Mouse (Mus musculus) ES-Bruce4 (cell line): Measurements from ENCODE around the gene Fam155a. TPM values are rescaled to one million over a fixed set of nuclear protein-coding genes. Genes with fewer than 3 reads are reported as not detected.

Source experiments
- H3K27ac ChIP-seq: 2 replicates; pipeline ENCODE4 v1.5.1; 2012; ENCODE audit warnings: low read length, inconsistent platforms; ENCODE audit not compliant: insufficient read depth
- H3K27me3 ChIP-seq: 2 replicates; pipeline ENCODE4 v1.6.1; 2012; ENCODE audit warnings: mild to moderate bottlenecking, low read length, inconsistent platforms; ENCODE audit not compliant: control insufficient read depth, poor library complexity, insufficient read depth, severe bottlenecking
- H3K36me3 ChIP-seq: 2 replicates; pipeline ENCODE4 v1.6.1; 2012; ENCODE audit warnings: inconsistent platforms, mild to moderate bottlenecking, low read length, moderate library complexity; ENCODE audit not compliant: control insufficient read depth, poor library complexity, insufficient read depth, severe bottlenecking
- H3K4me1 ChIP-seq: one replicate; pipeline ENCODE4 v1.8.1; 2011; ENCODE audit warnings: low read length; ENCODE audit not compliant: control insufficient read depth, insufficient read depth
- H3K4me3 ChIP-seq: 2 replicates; pipeline ENCODE4 v1.5.1; 2011; ENCODE audit warnings: low read depth, mild to moderate bottlenecking, low read length
- H3K9ac ChIP-seq: 2 replicates; pipeline ENCODE4 v1.6.1; 2012; ENCODE audit warnings: low read depth, mild to moderate bottlenecking, inconsistent platforms; ENCODE audit not compliant: poor library complexity, severe bottlenecking
- H3K9me3 ChIP-seq: replicated peaks from 2 replicates; pipeline ENCODE4 v1.6.1; 2012; ENCODE audit warnings: mild to moderate bottlenecking, low read length, inconsistent platforms; ENCODE audit not compliant: control insufficient read depth, poor library complexity, insufficient read depth, severe bottlenecking
- CTCF ChIP-seq: IDR thresholded peaks from one replicate; pipeline ENCODE4 v1.8.1; 2011; ENCODE audit warnings: low read depth, low read length
- EP300 ChIP-seq: IDR thresholded peaks from 2 replicates; pipeline ENCODE4 v1.6.1; 2011; ENCODE audit warnings: low read depth, low read length; ENCODE audit not compliant: insufficient read depth
- POLR2A ChIP-seq: IDR thresholded peaks from one replicate; pipeline ENCODE4 v1.8.1; 2011; ENCODE audit warnings: low read length; ENCODE audit not compliant: insufficient read depth
- polyA plus RNA-seq: library from polyadenylated mRNA; stranded (reverse); fragments of >200 nt; gene quantifications from 2 replicates; pipeline ENCODE4 v1.2.4, GENCODE M21; 2011; ENCODE audit warnings: low read depth; ENCODE audit not compliant: missing spikeins, insufficient read depth, insufficient read length

The Fam155a gene
- polyA plus RNA-seq, 1 experiment = not detected

DNA sequence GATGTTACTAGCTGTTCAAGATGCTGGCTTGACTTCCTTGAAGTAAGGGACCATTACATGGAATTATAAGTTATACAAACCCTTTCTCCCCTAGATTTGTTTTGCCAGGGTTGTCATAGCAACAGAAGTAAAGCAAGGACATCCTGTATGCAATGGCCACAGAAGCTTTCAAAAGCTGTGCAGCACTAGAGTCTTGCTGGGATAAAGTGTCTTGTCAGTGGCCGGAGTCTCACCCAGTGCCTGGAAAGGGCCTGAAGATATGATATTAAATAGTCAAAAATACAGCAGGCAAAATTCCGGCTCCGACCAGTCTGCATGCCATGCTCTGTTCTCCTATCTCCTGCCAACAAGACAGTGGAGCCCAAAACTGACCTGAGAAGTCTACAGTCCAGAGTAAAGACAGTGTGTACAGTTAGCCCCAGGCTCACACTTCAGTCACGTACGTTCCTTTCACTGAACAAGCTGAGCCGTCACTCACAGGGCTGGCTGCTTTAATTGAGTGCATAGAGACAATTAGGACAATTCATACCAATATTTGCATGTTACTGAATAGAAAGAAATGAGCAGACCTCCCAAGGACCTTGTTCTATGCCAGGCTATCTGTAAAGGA lies 467.3 kb downstream of the Fam155a start:
- no peaks in the 10 kb centered on the region for H3K4me1 ChIP-seq
- TF ChIP-seq POLR2A (no peak), EP300 (no peak), CTCF (no peak)
- no peak overlapping the region for H3K4me3 ChIP-seq
- H3K9ac ChIP-seq = no peak overlapping the region
- no peaks in the 10 kb centered on the region for H3K36me3 ChIP-seq
- H3K9me3 ChIP-seq = no peaks in the 10 kb centered on the region
- no peak overlapping the region for H3K27ac ChIP-seq
- H3K27me3 ChIP-seq = no peaks in the 10 kb centered on the region

DNA sequence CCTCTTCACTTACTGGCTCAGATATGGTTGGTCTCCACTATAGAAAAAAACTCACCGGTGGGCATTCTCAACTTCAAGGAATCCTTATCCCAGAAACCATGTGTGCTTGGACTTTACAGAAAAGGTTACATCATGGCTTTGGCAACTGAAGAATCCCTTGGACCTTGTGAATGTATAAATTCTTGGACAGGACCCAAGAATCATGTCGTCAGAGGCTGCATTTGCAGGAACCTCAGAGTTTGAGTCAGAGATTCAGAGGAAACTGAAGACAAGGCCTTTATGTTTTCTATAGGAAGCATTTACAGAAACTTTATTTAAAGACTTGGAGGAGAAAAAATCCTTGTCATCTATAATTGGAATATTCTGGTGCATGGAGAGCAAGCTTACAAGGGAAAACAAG lies 475.9 kb downstream of the Fam155a start:
- H3K27ac ChIP-seq = no peak overlapping the region
- no peaks in the 10 kb centered on the region for H3K36me3 ChIP-seq
- H3K9me3 ChIP-seq = no peaks in the 10 kb centered on the region
- no peaks in the 10 kb centered on the region for H3K27me3 ChIP-seq
- no peaks in the 10 kb centered on the region for H3K4me1 ChIP-seq
- H3K4me3 ChIP-seq = no peak overlapping the region
- H3K9ac ChIP-seq = no peak overlapping the region
- TF ChIP-seq CTCF (no peak), POLR2A (no peak), EP300 (no peak)

DNA sequence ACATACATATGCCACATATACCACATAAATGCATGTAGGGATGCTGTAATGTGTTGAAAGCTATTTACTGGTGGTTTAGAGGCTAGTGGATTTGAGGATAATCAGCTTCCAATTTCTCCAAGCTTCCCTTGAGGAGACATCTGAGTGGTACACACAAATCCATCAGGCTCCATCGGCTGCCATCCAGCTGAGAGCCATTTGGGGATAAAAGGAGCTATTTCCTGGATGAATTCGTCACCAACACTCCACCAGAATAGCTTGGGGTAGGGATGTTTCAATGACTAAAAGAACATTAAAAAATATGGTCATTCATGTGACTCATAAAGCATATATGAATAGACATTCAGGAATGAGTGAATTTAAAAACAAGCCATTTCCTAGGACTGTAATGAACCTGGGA lies 478.4 kb downstream of the Fam155a start:
- Histone ChIP-seq H3K9me3 (no peaks in the 10 kb centered on the region), H3K36me3 (no peaks in the 10 kb centered on the region), H3K4me1 (no peaks in the 10 kb centered on the region), H3K9ac (no peak overlapping the region), H3K4me3 (no peak overlapping the region), H3K27me3 (no peaks in the 10 kb centered on the region), H3K27ac (no peak overlapping the region)
- TF ChIP-seq POLR2A (no peak), EP300 (no peak)

DNA sequence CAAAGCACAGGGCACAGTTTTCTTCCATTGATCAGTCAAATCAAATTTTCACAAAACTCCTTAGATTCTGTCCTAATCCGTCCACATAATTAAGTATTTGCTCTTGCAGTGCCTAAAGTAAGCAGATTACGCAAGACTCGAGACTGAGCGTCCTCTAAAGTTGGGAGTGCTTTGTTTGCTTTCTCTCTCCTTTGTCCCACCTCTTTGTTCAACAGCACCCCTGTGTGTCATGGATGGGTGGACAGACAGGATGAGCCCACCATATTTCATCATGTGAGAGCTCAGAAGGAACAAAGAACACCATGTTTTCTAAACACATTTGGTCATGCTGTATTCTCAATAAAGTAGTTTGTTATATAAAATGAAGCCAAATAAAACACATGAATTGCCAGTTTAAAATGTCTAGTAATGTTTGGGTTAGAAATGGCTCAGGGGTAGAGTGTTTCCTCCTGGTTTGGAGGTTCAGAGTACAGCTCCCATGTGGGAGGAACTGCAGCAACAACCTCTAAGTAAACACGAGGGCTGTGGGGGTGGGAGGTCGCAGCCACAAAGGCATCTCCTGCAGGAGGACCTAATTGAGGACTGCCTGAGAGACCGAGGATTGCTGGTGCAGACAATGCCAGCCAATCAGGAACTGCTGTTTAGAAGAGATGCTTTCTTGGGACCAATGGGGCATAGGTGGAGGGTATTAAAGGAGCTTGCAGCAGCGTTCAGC lies 482.8 kb downstream of the Fam155a start:
- Histone ChIP-seq H3K36me3 (no peaks in the 10 kb centered on the region), H3K27ac (no peak overlapping the region), H3K4me3 (no peak overlapping the region), H3K9ac (no peak overlapping the region), H3K4me1 (no peaks in the 10 kb centered on the region), H3K27me3 (no peaks in the 10 kb centered on the region), H3K9me3 (no peaks in the 10 kb centered on the region)
- TF ChIP-seq POLR2A = no peak
- TF ChIP-seq CTCF = no peak
- TF ChIP-seq EP300 = no peak

DNA sequence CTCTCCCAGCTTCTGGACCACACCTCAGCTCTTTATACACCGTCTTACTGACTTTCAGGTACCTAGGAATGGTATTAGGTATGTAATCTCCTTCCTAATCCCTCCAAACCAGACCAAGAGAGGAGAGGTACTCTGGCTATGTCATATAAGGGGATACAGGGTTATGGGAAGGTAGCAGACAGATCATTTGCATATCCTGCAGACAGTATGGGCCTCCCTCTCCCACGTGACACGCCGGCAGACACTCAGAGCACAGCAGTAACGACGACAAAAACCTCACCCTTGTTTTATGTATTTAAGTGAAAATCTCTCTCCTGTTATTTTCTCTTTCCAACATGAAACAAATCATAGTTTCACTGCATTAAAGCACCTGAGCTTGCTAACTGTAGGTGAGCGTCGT lies 496.8 kb downstream of the Fam155a start:
- Histone ChIP-seq H3K27ac (no peak overlapping the region), H3K4me3 (no peak overlapping the region), H3K4me1 (no peaks in the 10 kb centered on the region), H3K9ac (no peak overlapping the region), H3K27me3 (no peaks in the 10 kb centered on the region), H3K36me3 (no peaks in the 10 kb centered on the region), H3K9me3 (no peaks in the 10 kb centered on the region)
- no peak for TF ChIP-seq EP300
- TF ChIP-seq CTCF = no peak
- TF ChIP-seq POLR2A = no peak

DNA sequence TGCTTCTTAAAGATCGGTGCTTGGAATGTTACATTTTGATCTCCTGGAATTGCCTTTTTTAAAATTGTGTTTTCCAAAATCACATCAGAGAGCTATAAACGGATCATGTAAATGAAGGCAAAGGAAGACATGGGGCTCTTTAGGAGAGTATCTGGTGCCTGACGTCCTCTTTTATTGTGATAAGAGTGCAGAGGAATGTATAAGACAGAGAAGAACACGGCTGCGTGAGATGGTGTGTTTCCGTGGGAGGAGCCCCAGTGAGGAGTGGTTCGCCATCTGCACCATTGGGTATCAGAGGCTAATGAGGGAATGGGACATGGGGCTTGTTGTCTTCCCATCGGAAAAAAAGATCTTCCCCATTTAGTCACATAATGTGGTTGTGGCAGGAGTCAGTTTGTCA lies 506.6 kb downstream of the Fam155a start:
- TF ChIP-seq EP300 (no peak), POLR2A (no peak), CTCF (no peak)
- Histone ChIP-seq H3K27me3 (no peaks in the 10 kb centered on the region), H3K4me1 (no peaks in the 10 kb centered on the region), H3K4me3 (no peak overlapping the region), H3K27ac (no peak overlapping the region), H3K9ac (no peak overlapping the region), H3K9me3 (no peaks in the 10 kb centered on the region), H3K36me3 (no peaks in the 10 kb centered on the region)
